Mouse (Mus musculus): Measurements from ENCODE around the gene Phactr4.

GRCm38 (mm10) chr4:132463430-132464254, 41.4 kb upstream of the Phactr4 start, which contains the start of gene Med18:
- peak; percentile 45; the same call in 1 of the 2 replicates for TF ChIP-seq POLR2A (IDR thresholded peaks at IDR 0.05; ENCODE audit: borderline replicate concordance, extremely low read depth, low read depth, low read length)
- no peak for TF ChIP-seq CTCF (IDR thresholded peaks at IDR 0.05; ENCODE audit: insufficient read depth, low read length)

Data from lung, adult 2 months (tissue).